Mouse (Mus musculus) liver, embryonic 14.5 days (tissue): ENCODE results near the gene Fam57b. TPM values are rescaled to one million over a fixed set of nuclear protein-coding genes. Genes with fewer than 3 reads are reported as not detected.

Source experiments
- ATAC-seq: fragments of 200-750 bp; cut with Nextera tagmentation; 2 replicates; pipeline ENCODE4 v1.8.0; 2017; ENCODE audit warnings: moderate number of reproducible peaks, mild to moderate bottlenecking, moderate library complexity; ENCODE audit not compliant: insufficient read depth
- DNase-seq, 3 experiments: peaks; one replicate each; pipeline ENCODE4 v3.0.0-alpha.2; 2012 to 2013; ENCODE audit warnings: low read depth in 3 of 3, low spot score in 3 of 3
- H3K27ac ChIP-seq: fragments of 300-500 bp; sonication (generic); 2 replicates; pipeline ENCODE4 v1.5.1; 2014; ENCODE audit warnings: moderate library complexity, mild to moderate bottlenecking, control low read depth, inconsistent platforms
- H3K27me3 ChIP-seq: fragments of 300-500 bp; sonication (generic); 2 replicates; pipeline ENCODE4 v1.6.1; 2014; ENCODE audit warnings: mild to moderate bottlenecking, low read length, moderate library complexity; ENCODE audit not compliant: control insufficient read depth, insufficient read depth
- H3K36me3 ChIP-seq: fragments of 300-500 bp; sonication (generic); replicated peaks from 2 replicates; pipeline ENCODE4 v1.6.1; 2014; ENCODE audit warnings: low read depth; ENCODE audit not compliant: control insufficient read depth, insufficient read depth
- H3K4me1 ChIP-seq, 2 experiments: fragments of 200-500 bp in 1 of 2; fragments of 300-500 bp in 1 of 2; sonication (generic) in 1 of 2; replicated peaks; 2 replicates each; pipeline ENCODE4 v1.6.1; 2012 to 2014; ENCODE audit warnings: antibody characterized with exemption in 1 of 2, inconsistent platforms in 1 of 2, low read length in 1 of 2; ENCODE audit not compliant: control insufficient read depth in 2 of 2, insufficient read depth in 2 of 2
- H3K4me2 ChIP-seq: fragments of 300-500 bp; sonication (generic); 2 replicates; pipeline ENCODE4 v1.6.1; 2014; ENCODE audit warnings: low read depth, mild to moderate bottlenecking, control low read depth, moderate library complexity
- H3K4me3 ChIP-seq, 2 experiments: fragments of 200-500 bp in 1 of 2; fragments of 300-500 bp in 1 of 2; sonication (generic) in 1 of 2; 2 replicates each; pipeline ENCODE4 v1.5.1; 2012 to 2014; ENCODE audit warnings: low read depth in 2 of 2, low read length in 2 of 2, mild to moderate bottlenecking in 2 of 2, control low read depth in 1 of 2, inconsistent platforms in 1 of 2, moderate library complexity in 1 of 2; ENCODE audit not compliant: insufficient read depth in 1 of 2
- H3K9ac ChIP-seq: fragments of 300-500 bp; sonication (generic); replicated peaks from 2 replicates; pipeline ENCODE4 v1.6.1; 2014; ENCODE audit warnings: mild to moderate bottlenecking, control low read depth, moderate library complexity
- H3K9me3 ChIP-seq: fragments of 300-500 bp; sonication (generic); 2 replicates; pipeline ENCODE4 v1.6.1; 2016; ENCODE audit warnings: low read length, mixed read lengths; ENCODE audit not compliant: control insufficient read depth
- CTCF ChIP-seq: IDR thresholded peaks from 2 replicates; pipeline ENCODE4 v1.5.1; 2016; ENCODE audit warnings: antibody characterized with exemption, low read depth, control low read depth
- EP300 ChIP-seq: IDR thresholded peaks from 2 replicates; pipeline ENCODE4 v1.6.1; 2016; ENCODE audit warnings: antibody characterized with exemption, low read depth
- WGBS: fragments of 180-500 bp; shearing (Covaris S2); extraction: QIAGEN DNeasy Blood & Tissue Kit; methylation state at CpG from one replicate; pipeline ENCODE4 v1.1.7; 2014; ENCODE audit not compliant: insufficient replicate concordance; 5-methylcytosine and 5-hydroxymethylcytosine counted together
- polyA plus RNA-seq, 2 experiments: library from polyadenylated mRNA; depleted of rRNA in 1 of 2; stranded (reverse) in 1 of 2; unstranded in 1 of 2; fragments of >200 nt; fragmentation: Nextera tagmentation in 1 of 2; extraction: Ambion mirVana in 1 of 2; gene quantifications; 2 replicates each; pipeline versions ENCODE4 v1.2.1 to v1.2.3; 2012 to 2014

The Fam57b gene
- polyA plus RNA-seq, 2 experiments = 0.19 TPM; not detected in 1

- H3K9me3 ChIP-seq = no peaks in the 10 kb centered on the region
- no peak overlapping the region for H3K4me2 ChIP-seq
- DNase-seq (no peak), ATAC-seq (no peak)
- no peak overlapping the region for H3K9ac ChIP-seq
- no peak overlapping the region for H3K27ac ChIP-seq
- H3K4me3 ChIP-seq = no peak overlapping the region
- peaks cover 13% of the 10 kb centered on the region for H3K36me3 ChIP-seq
- H3K4me1 ChIP-seq = no peaks in the 10 kb centered on the region
- no peak for TF ChIP-seq EP300
- TF ChIP-seq CTCF = no peak
- 50% methylated on average over 6 of the region's 6 CpGs for whole genome bisulfite sequencing
- H3K27me3 ChIP-seq = peaks cover 37% of the 10 kb centered on the region
These were observed 52.7 kb downstream of the Fam57b start for GRCm38 (mm10) chr7:126850161-126850560.

GRCm38 (mm10) chr7:126851192-126851591 lies 53.7 kb downstream of the Fam57b start:
- Histone ChIP-seq H3K27me3 (peaks cover 37% of the 10 kb centered on the region), H3K27ac (no peak overlapping the region), H3K36me3 (peaks cover 20% of the 10 kb centered on the region), H3K4me3 (no peak overlapping the region), H3K9ac (no peak overlapping the region), H3K4me2 (no peak overlapping the region), H3K9me3 (no peaks in the 10 kb centered on the region), H3K4me1 (no peaks in the 10 kb centered on the region)
- no peak for ATAC-seq
- 60% methylated on average over 12 of the region's 12 CpGs for WGBS
- TF ChIP-seq CTCF = no peak
- no peak for TF ChIP-seq EP300
- DNase-seq = no peak

DNA sequence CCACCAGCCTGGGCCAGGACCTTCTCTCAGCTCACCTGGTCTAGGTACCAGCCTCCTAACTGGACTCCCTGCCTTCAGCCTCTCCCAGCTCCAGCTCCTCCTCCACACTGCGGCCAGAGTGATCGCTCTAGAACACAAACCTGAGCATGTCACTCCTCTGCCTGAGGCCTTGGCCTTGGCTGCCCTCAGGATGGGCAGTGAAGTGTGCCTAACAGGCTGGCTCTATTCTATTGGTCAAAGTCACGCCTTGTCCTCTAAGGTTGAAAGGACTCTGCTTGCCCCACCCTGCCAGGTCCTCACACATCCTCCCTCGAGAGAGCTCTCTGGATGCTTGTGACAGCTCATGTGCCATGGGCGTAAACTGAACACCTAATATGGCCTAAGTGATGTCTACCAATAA lies 56.0 kb downstream of the Fam57b start:
- Histone ChIP-seq H3K9ac (no peak overlapping the region), H3K27ac (no peak overlapping the region), H3K36me3 (peaks cover 28% of the 10 kb centered on the region), H3K4me1 (no peaks in the 10 kb centered on the region), H3K4me2 (no peak overlapping the region), H3K9me3 (no peaks in the 10 kb centered on the region), H3K4me3 (no peak overlapping the region), H3K27me3 (peaks cover 15% of the 10 kb centered on the region)
- DNase-seq (no peak), ATAC-seq (no peak)
- 65% methylated on average over 5 of the region's 5 CpGs for WGBS
- TF ChIP-seq CTCF = no peak
- no peak for TF ChIP-seq EP300

GRCm38 (mm10) chr7:126855641-126856040 lies 58.2 kb downstream of the Fam57b start:
- no peak for ATAC-seq
- no peak for DNase-seq
- H3K9me3 ChIP-seq = no peaks in the 10 kb centered on the region
- H3K4me1 ChIP-seq = no peaks in the 10 kb centered on the region
- H3K27me3 ChIP-seq = no peaks in the 10 kb centered on the region
- no peak overlapping the region for H3K9ac ChIP-seq
- no peak overlapping the region for H3K4me2 ChIP-seq
- WGBS = 80% methylated on average over 3 of the region's 3 CpGs
- TF ChIP-seq CTCF = no peak
- peaks cover 34% of the 10 kb centered on the region for H3K36me3 ChIP-seq
- H3K4me3 ChIP-seq = no peak overlapping the region
- H3K27ac ChIP-seq = no peak overlapping the region

GRCm38 (mm10) chr7:126856741-126857420 lies 59.4 kb downstream of the Fam57b start:
- H3K27ac ChIP-seq = no peak overlapping the region
- TF ChIP-seq CTCF = no peak
- TF ChIP-seq EP300 = no peak
- no peak overlapping the region for H3K4me2 ChIP-seq
- DNase-seq (no peak), ATAC-seq (no peak)
- WGBS = 71% methylated on average over 9 of the region's 9 CpGs
- peaks cover 4 to 6% of the 10 kb centered on the region in 2 experiments; a peak in 3 of 4 replicates for H3K4me1 ChIP-seq
- H3K27me3 ChIP-seq = no peaks in the 10 kb centered on the region
- H3K9ac ChIP-seq = no peak overlapping the region
- peaks cover 34% of the 10 kb centered on the region for H3K36me3 ChIP-seq
- H3K4me3 ChIP-seq = no peak overlapping the region
- no peaks in the 10 kb centered on the region for H3K9me3 ChIP-seq
